Mouse (Mus musculus) spleen, embryonic (tissue): Measurements from ENCODE around the gene Gm47996.

Experiments
- CTCF ChIA-PET: fragments of 350-600 bp; sonication (Branson Sonifier 250); formaldehyde crosslinking; loops from one replicate; lab custom pipeline; 2022; lab: Charles Lee

The Gm47996 gene

GRCm38 (mm10) chr1:151245165-151245564, 35.2 kb downstream of the Gm47996 start:
- CTCF ChIA-PET = interaction anchor here (0.7 kb wide), 1 partner anchor 98 kb away, joined by 5 read pairs; no protein-coding TSS in a partner anchor

- CTCF ChIA-PET = no interaction called here
Observed at GRCm38 (mm10) chr1:151245846-151246245, 35.9 kb downstream of the Gm47996 start.

- CTCF ChIA-PET = no interaction called here
Observed at GRCm38 (mm10) chr1:151250109-151250508, 40.2 kb downstream of the Gm47996 start.

GRCm38 (mm10) chr1:151250529-151251193, 40.7 kb downstream of the Gm47996 start:
- CTCF ChIA-PET = interaction anchor here (0.5 kb wide), 1 partner anchor 200 kb away, joined by 3 read pairs; no protein-coding TSS in a partner anchor

GRCm38 (mm10) chr1:151251194-151252010, 41.5 kb downstream of the Gm47996 start:
- CTCF ChIA-PET = interaction anchor here (0.5 kb wide), 1 partner anchor 201 kb away, joined by 3 read pairs; no protein-coding TSS in a partner anchor

- CTCF ChIA-PET = no interaction called here
Observed at GRCm38 (mm10) chr1:151255422-151255821, 45.5 kb downstream of the Gm47996 start.

- CTCF ChIA-PET = interaction anchor here (0.7 kb wide), 1 partner anchor 127 kb away, joined by 7 read pairs; no protein-coding TSS in a partner anchor
Observed at GRCm38 (mm10) chr1:151258090-151258954, 48.4 kb downstream of the Gm47996 start.

GRCm38 (mm10) chr1:151259061-151259460, 49.1 kb downstream of the Gm47996 start:
- CTCF ChIA-PET = interaction anchor here (0.6 kb wide), 1 partner anchor 91 kb away, joined by 3 read pairs; no protein-coding TSS in a partner anchor
